Mouse (Mus musculus): ENCODE measurements at regions not wholly inside any gene's neighbourhood (a gene's known extent, or its start where the extent isn't known, plus 50 kb on each side); places are given as distances from the start of the nearest gene placed in this dataset.

GRCm38 (mm10) chrX:99291423-99291963 lies 155.6 kb downstream of the Efnb1 start:
- DNase-seq (ENCODE audit: low read depth, low spot score): no peak

GRCm38 (mm10) chrX:99287988-99288387 lies 152.1 kb downstream of the Efnb1 start:
- no peak for DNase-seq (ENCODE audit: low read depth, low spot score)

GRCm38 (mm10) chrX:99286876-99287275 lies 150.9 kb downstream of the Efnb1 start:
- no peak for DNase-seq (ENCODE audit: low read depth, low spot score)

- no peak for DNase-seq (ENCODE audit: low read depth, low spot score)
These were observed 149.7 kb downstream of the Efnb1 start for GRCm38 (mm10) chrX:99285611-99286010.

- no peak for DNase-seq (ENCODE audit: low read depth, low spot score)
These were observed 145.1 kb downstream of the Efnb1 start for GRCm38 (mm10) chrX:99280991-99281390.

GRCm38 (mm10) chrX:99280543-99280942 lies 144.6 kb downstream of the Efnb1 start:
- DNase-seq (ENCODE audit: low read depth, low spot score): no peak

- DNase-seq (ENCODE audit: low read depth, low spot score): no peak
These were observed 139.6 kb downstream of the Efnb1 start for GRCm38 (mm10) chrX:99275536-99275935.

- no peak for DNase-seq (ENCODE audit: low read depth, low spot score)
These were observed 136.0 kb downstream of the Efnb1 start for GRCm38 (mm10) chrX:99271908-99272307.

- DNase-seq (ENCODE audit: low read depth, low spot score): no peak
These were observed 113.2 kb downstream of the Efnb1 start for GRCm38 (mm10) chrX:99249038-99249607.

GRCm38 (mm10) chrX:99248181-99248580 lies 112.3 kb downstream of the Efnb1 start:
- DNase-seq (ENCODE audit: low read depth, low spot score): no peak

- DNase-seq (ENCODE audit: low read depth, low spot score): no peak
These were observed 110.8 kb downstream of the Efnb1 start for GRCm38 (mm10) chrX:99246704-99247103.

GRCm38 (mm10) chrX:99246051-99246450 lies 110.1 kb downstream of the Efnb1 start:
- no peak for DNase-seq (ENCODE audit: low read depth, low spot score)

- DNase-seq (ENCODE audit: low read depth, low spot score): no peak
These were observed 109.6 kb downstream of the Efnb1 start for GRCm38 (mm10) chrX:99245541-99245940.

GRCm38 (mm10) chrX:99243251-99243650 lies 107.3 kb downstream of the Efnb1 start:
- no peak for DNase-seq (ENCODE audit: low read depth, low spot score)

- no peak for DNase-seq (ENCODE audit: low read depth, low spot score)
These were observed 105.8 kb downstream of the Efnb1 start for GRCm38 (mm10) chrX:99241684-99242118.

GRCm38 (mm10) chrX:99233035-99233434 lies 97.1 kb downstream of the Efnb1 start:
- no peak for DNase-seq (ENCODE audit: low read depth, low spot score)

- DNase-seq (ENCODE audit: low read depth, low spot score): no peak
These were observed 96.4 kb downstream of the Efnb1 start for GRCm38 (mm10) chrX:99232331-99232730.

- no peak for DNase-seq (ENCODE audit: low read depth, low spot score)
These were observed 89.3 kb downstream of the Efnb1 start for GRCm38 (mm10) chrX:99225111-99225752.

GRCm38 (mm10) chrX:99222017-99222416 lies 86.1 kb downstream of the Efnb1 start:
- no peak for DNase-seq (ENCODE audit: low read depth, low spot score)

- no peak for DNase-seq (ENCODE audit: low read depth, low spot score)
These were observed 84.9 kb downstream of the Efnb1 start for GRCm38 (mm10) chrX:99220674-99221455.

- DNase-seq (ENCODE audit: low read depth, low spot score): no peak
These were observed 82.3 kb downstream of the Efnb1 start for GRCm38 (mm10) chrX:99218213-99218612.

- DNase-seq (ENCODE audit: low read depth, low spot score): no peak
These were observed 80.9 kb downstream of the Efnb1 start for GRCm38 (mm10) chrX:99216633-99217459.

Measured in A20 (cell line).